Mouse (Mus musculus): ENCODE data around the gene Psma6. TPM values are rescaled to one million over a fixed set of nuclear protein-coding genes. Genes with fewer than 3 reads are reported as not detected.

Psma6 gene
- total RNA-seq, 2 experiments from 2014 or later, result 144 to 145 TPM

DNA sequence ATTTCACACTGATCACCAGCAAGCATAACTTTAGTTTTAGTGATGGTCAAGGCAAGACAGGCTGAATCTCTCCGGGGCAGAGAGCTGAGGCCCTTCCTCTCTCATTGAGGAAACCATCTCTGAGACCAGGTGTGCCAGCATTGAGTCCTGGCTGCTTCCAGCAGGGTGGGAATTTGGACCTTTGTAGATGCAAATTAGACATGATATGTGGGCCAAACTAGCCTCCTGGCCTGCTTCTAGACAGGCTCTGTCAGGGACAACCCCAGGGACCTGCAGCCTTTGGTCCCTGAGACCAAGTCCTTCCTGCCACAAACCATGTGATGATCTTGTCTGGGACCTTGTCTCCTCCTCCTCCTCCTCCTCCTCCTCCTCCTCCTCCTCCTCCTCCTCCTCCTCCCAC lies 51.1 kb downstream of the Psma6 start:
- DNase-seq (ENCODE audit: low spot score in 2 of 2), result no peak

GRCm38 (mm10) chr12:55437122-55437826 lies 53.3 kb downstream of the Psma6 start:
- no peak for DNase-seq (ENCODE audit: low spot score in 2 of 2)

GRCm38 (mm10) chr12:55438058-55438457 lies 54.0 kb downstream of the Psma6 start:
- no peak for DNase-seq (ENCODE audit: low spot score in 2 of 2)

- DNase-seq (ENCODE audit: low spot score in 2 of 2), result no peak
Measured at GRCm38 (mm10) chr12:55438611-55439137, 54.7 kb downstream of the Psma6 start.

DNA sequence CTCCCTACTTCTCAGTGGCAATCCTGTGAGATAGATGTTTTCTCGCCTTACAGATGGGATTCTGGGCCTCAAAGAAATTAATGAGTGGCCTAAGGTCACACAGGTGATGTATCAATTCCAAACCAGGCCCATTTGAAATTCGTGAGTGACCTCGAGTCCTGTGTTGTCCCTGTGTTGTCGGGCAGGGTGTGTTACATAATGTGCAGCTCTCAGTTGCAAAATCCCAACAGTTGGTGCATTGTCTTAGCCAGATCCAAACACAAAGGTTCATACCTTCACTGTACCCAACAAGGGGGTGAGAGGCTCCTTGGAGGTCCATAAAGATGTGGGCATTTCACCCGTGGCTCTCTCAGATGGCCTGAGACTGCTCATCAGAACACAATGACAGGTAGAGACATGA lies 56.4 kb downstream of the Psma6 start:
- DNase-seq (ENCODE audit: low spot score in 2 of 2), result no peak

DNA sequence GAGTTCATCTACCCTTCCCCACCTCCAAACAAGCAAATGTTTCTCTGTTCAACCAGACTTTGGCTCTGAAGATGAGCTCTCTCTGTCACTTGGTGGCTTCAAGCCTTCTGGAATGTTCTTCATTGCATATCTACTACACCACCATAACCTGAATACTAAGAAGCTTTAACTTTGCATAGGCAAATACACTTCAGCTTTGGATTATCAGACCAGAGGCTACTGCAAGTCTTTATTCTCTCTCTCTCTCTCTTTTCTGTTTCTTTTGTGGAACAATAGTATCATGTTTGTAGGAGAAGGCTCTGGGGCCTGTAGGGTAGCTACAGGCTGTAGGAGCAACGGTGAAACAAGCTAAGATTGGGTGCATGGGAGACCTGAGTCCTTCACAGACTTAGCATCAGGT lies 58.2 kb downstream of the Psma6 start:
- DNase-seq (ENCODE audit: low spot score in 2 of 2), result no peak

- peak; percentile 25 to 31 for DNase-seq (ENCODE audit: low spot score in 2 of 2)
Measured at GRCm38 (mm10) chr12:55442861-55443850, 59.1 kb downstream of the Psma6 start.

DNA sequence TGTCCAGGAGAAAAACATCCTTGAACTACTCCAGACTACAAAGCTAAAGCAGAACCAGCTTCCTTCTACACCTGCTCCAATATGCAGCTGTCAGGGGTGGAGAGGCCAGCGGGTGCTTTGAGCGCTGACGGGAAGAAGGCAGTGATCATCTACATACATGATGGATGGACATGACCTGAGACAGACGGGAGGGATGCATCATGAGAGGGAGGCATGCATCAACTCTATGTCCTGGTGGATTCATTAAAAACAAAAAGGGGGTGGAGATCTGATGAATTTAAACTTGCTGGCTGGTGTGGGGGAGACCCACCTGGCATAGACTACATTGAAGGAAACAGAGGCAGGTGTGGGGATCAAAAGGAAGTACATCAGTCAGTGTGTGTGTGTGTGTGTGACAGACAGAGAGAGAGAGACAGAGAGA lies 60.0 kb downstream of the Psma6 start:
- no peak for DNase-seq (ENCODE audit: low spot score in 2 of 2)

- no peak for DNase-seq (ENCODE audit: low spot score in 2 of 2)
Measured at GRCm38 (mm10) chr12:55445583-55445982, 61.6 kb downstream of the Psma6 start.

DNA sequence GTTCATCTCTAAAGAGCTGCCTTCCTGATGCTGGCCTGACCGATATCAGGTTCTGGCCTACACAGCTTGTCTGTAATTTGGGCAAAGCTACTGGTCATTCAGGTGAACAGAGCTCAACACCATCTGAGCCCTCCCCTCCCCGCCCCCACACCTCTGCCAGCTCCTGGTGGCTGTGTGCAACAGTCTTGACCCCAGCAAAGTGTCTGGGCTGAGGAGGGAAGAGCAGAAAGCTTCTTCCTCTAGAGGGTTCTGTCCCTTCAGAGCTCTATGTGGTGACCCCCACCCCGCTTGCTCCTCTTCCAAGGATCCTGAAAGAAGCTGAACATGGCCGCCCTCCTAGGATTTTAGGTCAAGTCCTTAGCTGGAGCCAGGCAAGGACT lies 62.3 kb downstream of the Psma6 start:
- no peak for DNase-seq (ENCODE audit: low spot score in 2 of 2)

- DNase-seq (ENCODE audit: low spot score in 2 of 2), result peak; percentile 80 to 91
Measured at GRCm38 (mm10) chr12:55446746-55447395, 62.8 kb downstream of the Psma6 start.

- DNase-seq (ENCODE audit: low spot score in 2 of 2), result no peak
Measured at GRCm38 (mm10) chr12:55447396-55447760, 63.4 kb downstream of the Psma6 start.

DNA sequence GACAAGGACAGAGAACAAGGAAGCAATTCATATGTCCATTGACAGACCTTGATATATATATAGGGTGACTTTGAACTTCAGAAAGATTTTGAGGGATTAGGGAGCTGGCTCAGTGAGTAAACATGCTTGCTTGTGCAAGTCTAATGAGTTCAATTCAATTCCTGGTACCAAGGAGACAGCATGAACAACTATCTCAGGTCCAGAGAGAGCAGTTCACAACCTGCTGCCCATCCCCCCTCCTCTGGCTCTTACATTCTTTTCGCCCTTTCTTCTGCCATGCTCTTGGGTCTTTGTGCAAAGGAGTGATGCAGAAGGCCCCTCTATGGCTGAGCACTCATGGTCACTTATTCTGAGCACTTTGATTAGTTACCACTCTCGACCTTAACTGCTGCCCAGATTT lies 64.4 kb downstream of the Psma6 start:
- DNase-seq (ENCODE audit: low spot score in 2 of 2), result no peak

- DNase-seq (ENCODE audit: low spot score in 2 of 2), result no peak
Measured at GRCm38 (mm10) chr12:55449048-55449447, 65.0 kb downstream of the Psma6 start.

- DNase-seq (ENCODE audit: low spot score in 2 of 2), result no peak
Measured at GRCm38 (mm10) chr12:55450421-55450820, 66.4 kb downstream of the Psma6 start.

DNA sequence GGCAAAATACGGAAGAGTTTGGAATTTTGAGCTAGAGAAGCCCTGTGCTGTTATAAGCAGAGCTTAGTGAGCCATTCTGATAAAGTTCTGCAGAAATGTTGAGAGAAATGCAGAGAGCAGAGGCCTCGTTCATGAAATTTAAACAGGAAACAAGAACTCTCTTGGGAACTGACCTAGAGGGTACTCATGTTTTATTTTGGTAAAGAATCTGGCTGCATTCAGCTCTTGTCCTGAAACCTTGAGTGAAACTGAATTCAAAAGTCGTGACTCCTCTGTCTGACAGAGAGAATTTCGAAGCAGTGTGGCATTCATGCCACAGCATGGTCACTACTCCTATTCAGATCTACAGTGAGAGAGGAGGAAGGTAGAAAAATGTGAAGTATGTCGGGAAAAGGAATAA lies 68.8 kb downstream of the Psma6 start:
- no peak for DNase-seq (ENCODE audit: low spot score in 2 of 2)

DNA sequence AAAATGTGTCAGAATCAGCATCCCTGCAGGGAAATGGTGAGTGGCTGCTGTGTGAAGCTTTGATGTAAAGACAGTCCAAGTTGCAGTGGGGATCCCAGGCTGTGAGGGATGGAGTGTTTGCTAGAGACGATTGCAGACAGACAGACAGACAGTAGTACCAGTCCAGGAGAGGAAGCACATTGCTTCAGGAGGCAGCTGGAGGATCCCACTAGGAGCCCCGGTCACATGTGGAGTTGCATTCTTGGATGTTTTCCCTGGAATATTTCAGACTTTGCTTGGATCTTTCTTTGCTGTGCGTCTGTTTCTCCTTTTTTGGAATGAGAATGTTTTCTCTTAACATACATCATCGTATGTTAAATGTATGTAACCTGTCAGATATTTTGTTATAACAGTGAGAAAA lies 69.9 kb downstream of the Psma6 start:
- no peak for DNase-seq (ENCODE audit: low spot score in 2 of 2)

- no peak for DNase-seq (ENCODE audit: low spot score in 2 of 2)
Measured at GRCm38 (mm10) chr12:55455206-55455605, 71.2 kb downstream of the Psma6 start.

DNA sequence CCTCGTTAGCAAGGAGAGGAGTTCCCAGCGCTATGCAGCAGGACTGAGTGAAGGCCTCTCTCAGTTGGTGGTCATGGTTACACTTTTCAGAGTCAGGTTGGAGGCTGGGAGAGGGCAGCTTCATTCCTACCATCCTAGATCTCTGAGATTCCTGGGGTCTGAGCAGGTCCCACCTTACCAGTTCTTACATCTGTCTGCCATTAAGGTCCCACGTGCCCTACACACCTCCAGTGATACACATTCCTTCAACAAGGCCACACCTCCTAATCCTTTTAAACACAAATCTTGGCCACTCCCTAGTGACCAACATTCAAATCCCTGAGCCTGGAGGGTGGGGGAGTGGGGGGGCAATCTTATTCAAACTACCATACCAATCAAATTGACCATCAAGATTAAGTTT lies 72.1 kb downstream of the Psma6 start:
- DNase-seq (ENCODE audit: low spot score in 2 of 2), result no peak

- DNase-seq (ENCODE audit: low spot score in 2 of 2), result peak in 1 of 2 experiments; percentile 20
Measured at GRCm38 (mm10) chr12:55456893-55457292, 72.9 kb downstream of the Psma6 start.

DNA sequence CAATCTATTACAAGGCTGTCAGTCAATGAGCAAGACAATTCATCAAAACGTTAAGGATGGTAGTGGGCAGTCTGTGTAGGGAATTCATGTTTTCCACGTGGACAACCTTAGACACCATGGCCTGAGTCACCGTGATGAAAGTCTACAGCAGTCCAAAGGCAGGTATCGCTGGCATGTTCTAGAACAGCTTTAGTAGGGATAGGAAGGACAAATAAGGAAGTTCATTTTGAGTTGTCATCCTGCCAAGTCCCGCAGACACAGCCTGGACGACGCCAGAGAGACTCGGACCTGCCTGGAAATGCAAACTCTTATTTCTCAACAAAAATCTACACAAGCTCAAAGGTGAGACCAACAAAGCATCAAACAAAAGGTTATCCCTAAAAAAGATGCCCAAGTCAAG lies 75.7 kb downstream of the Psma6 start:
- DNase-seq (ENCODE audit: low spot score in 2 of 2), result no peak

DNA sequence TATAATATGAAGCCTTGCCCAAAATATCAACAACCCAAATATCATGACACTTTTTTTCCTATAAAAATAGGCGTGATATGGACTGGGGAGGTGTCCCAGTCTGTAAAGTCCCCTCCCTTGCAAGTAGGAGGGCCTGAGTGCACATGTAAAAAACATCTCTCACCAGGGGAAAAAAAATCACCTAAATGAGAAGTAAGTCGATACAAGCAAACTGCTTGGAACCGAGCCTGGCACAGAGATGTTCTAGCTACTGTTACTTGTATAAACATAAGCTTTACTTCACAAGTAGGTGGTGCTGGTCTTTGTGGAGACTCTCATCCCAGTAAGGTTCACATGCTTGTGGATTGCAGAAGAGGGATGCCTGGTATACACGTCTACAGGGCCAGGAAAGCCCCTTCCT lies 76.9 kb downstream of the Psma6 start:
- no peak for DNase-seq (ENCODE audit: low spot score in 2 of 2)
